Mouse (Mus musculus) MEL (cell line): Measurements from ENCODE around the gene Mdfi. TPM values are rescaled to one million over a fixed set of nuclear protein-coding genes. Genes with fewer than 3 reads are reported as not detected.

Experiments
- DNase-seq: peaks from one replicate; pipeline ENCODE4 v3.0.0; 2011; ENCODE audit warnings: low read depth, low spot score
- H3K27ac ChIP-seq: 2 replicates; pipeline ENCODE4 v1.5.1; 2012; ENCODE audit warnings: low read depth, mild to moderate bottlenecking, control low read depth, low read length, moderate library complexity; ENCODE audit not compliant: control insufficient read depth
- H3K27me3 ChIP-seq, 2 experiments: fragments of 150-350 bp in 1 of 2; sonication (generic) in 1 of 2; 2 replicates each; pipeline ENCODE4 v1.6.1; 2012; ENCODE audit warnings: low read length in 2 of 2, mild to moderate bottlenecking in 2 of 2, improper control_type of control experiment in 1 of 2, moderate library complexity in 1 of 2; ENCODE audit not compliant: insufficient read depth in 2 of 2, control insufficient read depth in 1 of 2
- H3K36me3 ChIP-seq, 2 experiments: 2 replicates each; pipeline ENCODE4 v1.6.1; 2012 to 2014; ENCODE audit warnings: low read length in 2 of 2, improper control_type of control experiment in 1 of 2, inconsistent platforms in 1 of 2, mild to moderate bottlenecking in 1 of 2; ENCODE audit not compliant: insufficient read depth in 2 of 2, control insufficient read depth in 1 of 2
- H3K4me1 ChIP-seq, 2 experiments: fragments of 150-350 bp in 1 of 2; sonication (generic) in 1 of 2; 2 replicates each; pipeline ENCODE4 v1.6.1; 2012; ENCODE audit warnings: low read length in 2 of 2, improper control_type of control experiment in 1 of 2, mild to moderate bottlenecking in 1 of 2; ENCODE audit not compliant: insufficient read depth in 2 of 2, control insufficient read depth in 1 of 2
- H3K4me3 ChIP-seq, 2 experiments: fragments of 150-350 bp in 1 of 2; sonication (generic) in 1 of 2; 2 replicates each; pipeline ENCODE4 v1.5.1; 2012; ENCODE audit warnings: low read depth in 2 of 2, low read length in 2 of 2, mild to moderate bottlenecking in 2 of 2, moderate library complexity in 2 of 2, control low read depth in 1 of 2, improper control_type of control experiment in 1 of 2; ENCODE audit not compliant: control insufficient read depth in 1 of 2, insufficient read depth in 1 of 2
- H3K79me2 ChIP-seq: 2 replicates; pipeline ENCODE4 v1.6.1; 2012; ENCODE audit warnings: mild to moderate bottlenecking, low read length, moderate library complexity; ENCODE audit not compliant: control insufficient read depth, poor library complexity, insufficient read depth
- H3K9ac ChIP-seq: 2 replicates; pipeline ENCODE4 v1.6.1; 2012; ENCODE audit warnings: low read depth, mild to moderate bottlenecking, control low read depth, low read length, moderate library complexity; ENCODE audit not compliant: control insufficient read depth, poor library complexity, severe bottlenecking
- H3K9me3 ChIP-seq: fragments of 150-350 bp; sonication (generic); replicated peaks from 2 replicates; pipeline ENCODE4 v1.6.1; 2012; ENCODE audit warnings: mild to moderate bottlenecking, low read length, improper control_type of control experiment, moderate library complexity; ENCODE audit not compliant: insufficient read depth
- BHLHE40 ChIP-seq: IDR thresholded peaks from 2 replicates; pipeline ENCODE4 v1.6.1; 2012; ENCODE audit warnings: low read depth, mild to moderate bottlenecking, inconsistent platforms, low read length, improper control_type of control experiment, borderline replicate concordance
- CHD2 ChIP-seq: IDR thresholded peaks from 2 replicates; pipeline ENCODE4 v1.6.1; 2011; ENCODE audit warnings: low read length, improper control_type of control experiment
- CTCF ChIP-seq, 3 experiments: IDR thresholded peaks in 2 of 3; conservative IDR thresholded peaks in 1 of 3; 2 replicates each; pipeline ENCODE4 v1.5.1; 2011 to 2012; ENCODE audit warnings: low read length in 3 of 3, low read depth in 2 of 3, mild to moderate bottlenecking in 2 of 3, improper control_type of control experiment in 1 of 3, inconsistent platforms in 1 of 3, mixed read lengths in 1 of 3, moderate library complexity in 1 of 3; ENCODE audit not compliant: control insufficient read depth in 1 of 3, insufficient read depth in 1 of 3, poor library complexity in 1 of 3, severe bottlenecking in 1 of 3
- E2F4 ChIP-seq: IDR thresholded peaks from 2 replicates; pipeline ENCODE4 v1.6.1; 2011; ENCODE audit warnings: low read depth, low read length, improper control_type of control experiment, borderline replicate concordance
- ETS1 ChIP-seq: IDR thresholded peaks from 2 replicates; pipeline ENCODE4 v1.6.1; 2012; ENCODE audit warnings: low read depth, mild to moderate bottlenecking, inconsistent platforms, low read length, improper control_type of control experiment, moderate library complexity
- GATA1 ChIP-seq: IDR thresholded peaks from 2 replicates; pipeline ENCODE4 v1.6.1; 2011; ENCODE audit warnings: low read depth, low read length, improper control_type of control experiment
- HCFC1 ChIP-seq: IDR thresholded peaks from 2 replicates; pipeline ENCODE4 v1.6.1; 2012; ENCODE audit warnings: low read depth, mild to moderate bottlenecking, inconsistent platforms, low read length, improper control_type of control experiment, moderate library complexity
- JUND ChIP-seq: IDR thresholded peaks from 2 replicates; pipeline ENCODE4 v1.6.1; 2011; ENCODE audit warnings: low read depth, mild to moderate bottlenecking, improper control_type of control experiment, low read length
- MAFK ChIP-seq: IDR thresholded peaks from 2 replicates; pipeline ENCODE4 v1.6.1; 2011; ENCODE audit warnings: low read depth, mild to moderate bottlenecking, low read length, improper control_type of control experiment, borderline replicate concordance
- MAX ChIP-seq: IDR thresholded peaks from 2 replicates; pipeline ENCODE4 v1.6.1; 2011; ENCODE audit warnings: low read length, improper control_type of control experiment
- MAZ ChIP-seq: IDR thresholded peaks from 2 replicates; pipeline ENCODE4 v1.6.1; 2012; ENCODE audit warnings: low read depth, mild to moderate bottlenecking, inconsistent platforms, low read length, improper control_type of control experiment
- MEF2A ChIP-seq: IDR thresholded peaks from 2 replicates; pipeline ENCODE4 v1.6.1; 2014; ENCODE audit warnings: low read depth, mild to moderate bottlenecking, inconsistent platforms, low read length, improper control_type of control experiment; ENCODE audit not compliant: poor library complexity, insufficient replicate concordance, severe bottlenecking; ENCODE audit errors: extremely low read depth
- MYB ChIP-seq: IDR thresholded peaks from 2 replicates; pipeline ENCODE4 v1.6.1; 2011; ENCODE audit warnings: mild to moderate bottlenecking, low read depth, low read length, improper control_type of control experiment
- NELFE ChIP-seq: IDR thresholded peaks from 2 replicates; pipeline ENCODE4 v1.6.1; 2011; ENCODE audit warnings: low read depth, low read length, improper control_type of control experiment
- POLR2A ChIP-seq, 2 experiments: IDR thresholded peaks; 2 replicates each; pipeline ENCODE4 v1.6.1; 2011 to 2012; ENCODE audit warnings: low read length in 2 of 2, mild to moderate bottlenecking in 2 of 2, control low read depth in 1 of 2, improper control_type of control experiment in 1 of 2, low read depth in 1 of 2, moderate library complexity in 1 of 2; ENCODE audit not compliant: control insufficient read depth in 1 of 2, insufficient read depth in 1 of 2, poor library complexity in 1 of 2
- POLR2AphosphoS2 ChIP-seq: IDR thresholded peaks from 2 replicates; pipeline ENCODE4 v1.6.1; 2011; ENCODE audit warnings: low read length, improper control_type of control experiment
- POLR2AphosphoS5 ChIP-seq: IDR thresholded peaks from 2 replicates; pipeline ENCODE4 v1.6.1; 2012; ENCODE audit warnings: low read depth, borderline replicate concordance, mild to moderate bottlenecking, inconsistent platforms, low read length, moderate library complexity, mixed read lengths
- TCF12 ChIP-seq: IDR thresholded peaks from 2 replicates; pipeline ENCODE4 v1.6.1; 2014; ENCODE audit warnings: low read depth, mild to moderate bottlenecking, inconsistent platforms, low read length, improper control_type of control experiment, moderate library complexity
- USF1 ChIP-seq: IDR thresholded peaks from 2 replicates; pipeline ENCODE4 v1.6.1; 2014; ENCODE audit warnings: low read depth, mild to moderate bottlenecking, inconsistent platforms, low read length, improper control_type of control experiment, moderate library complexity
- USF2 ChIP-seq, 2 experiments: IDR thresholded peaks; 2 replicates each; pipeline ENCODE4 v1.6.1; 2011 to 2012; ENCODE audit warnings: improper control_type of control experiment in 2 of 2, low read length in 2 of 2, borderline replicate concordance in 1 of 2, inconsistent platforms in 1 of 2, low read depth in 1 of 2, mild to moderate bottlenecking in 1 of 2; ENCODE audit not compliant: insufficient read depth in 1 of 2
- ZNF384 ChIP-seq: IDR thresholded peaks from 2 replicates; pipeline ENCODE4 v1.6.1; 2012; ENCODE audit warnings: low read depth, mild to moderate bottlenecking, inconsistent platforms, low read length, improper control_type of control experiment
- polyA plus RNA-seq, 2 experiments: library from polyadenylated mRNA; stranded (reverse) in 1 of 2; unstranded in 1 of 2; fragments of >175 nt in 1 of 2; fragments of >200 nt in 1 of 2; gene quantifications; 2 replicates each; pipeline versions ENCODE4 v1.2.1 to v1.2.4; 2012; ENCODE audit warnings: low replicate concordance in 2 of 2, low read depth in 1 of 2; ENCODE audit not compliant: insufficient read length in 2 of 2, insufficient read depth in 1 of 2, missing spikeins in 1 of 2
- total RNA-seq: library from RNA; depleted of rRNA; stranded (reverse); fragments of 300-350 nt; gene quantifications from 2 replicates; pipeline ENCODE4 v1.2.3, GENCODE M21; 2012

Gene Mdfi
- total and polyA plus RNA-seq, 3 experiments, result not detected

GRCm38 (mm10) chr17:47788996-47789395 lies 45.5 kb downstream of the Mdfi start:
- Histone ChIP-seq H3K4me3 (no peak overlapping the region), H3K9me3 (no peaks in the 10 kb centered on the region), H3K27me3 (no peaks in the 10 kb centered on the region), H3K9ac (no peak overlapping the region), H3K36me3 (no peaks in the 10 kb centered on the region), H3K4me1 (peaks cover 0 to 4% of the 10 kb centered on the region in 2 experiments; a peak in 2 of 4 replicates), H3K27ac (no peak overlapping the region), H3K79me2 (no peaks in the 10 kb centered on the region)
- TF ChIP-seq HCFC1 (no peak), CHD2 (no peak), MAZ (no peak), BHLHE40 (no peak), NELFE (no peak), MAFK (no peak)
- DNase-seq, result no peak

GRCm38 (mm10) chr17:47788306-47788705 lies 46.2 kb downstream of the Mdfi start:
- TF ChIP-seq MAX, result no peak
- no peak for TF ChIP-seq USF2 (IDR thresholded peaks at IDR 0.05; ENCODE audit: borderline replicate concordance in 1 of 2, insufficient read depth in 1 of 2, low read depth in 1 of 2, low read length in 2 of 2)
- TF ChIP-seq TCF12, result no peak
- no peak for TF ChIP-seq ETS1
- TF ChIP-seq POLR2A (IDR thresholded peaks at IDR 0.05; ENCODE audit: control insufficient read depth in 1 of 2, insufficient read depth in 1 of 2, low read depth in 1 of 2, low read length in 2 of 2, poor library complexity in 1 of 2), result no peak
- no peak for TF ChIP-seq BHLHE40
- TF ChIP-seq MEF2A, result no peak
- H3K36me3 ChIP-seq, result no peaks in the 10 kb centered on the region

GRCm38 (mm10) chr17:47787632-47788031 lies 46.9 kb downstream of the Mdfi start:
- H3K79me2 ChIP-seq, result no peaks in the 10 kb centered on the region
- H3K9ac ChIP-seq, result no peak overlapping the region
- H3K4me1 ChIP-seq, result no peaks in the 10 kb centered on the region
- no peak overlapping the region for H3K27ac ChIP-seq
- no peak overlapping the region for H3K4me3 ChIP-seq
- no peak for DNase-seq
- TF ChIP-seq USF1 (no peak), MEF2A (no peak), POLR2A (IDR thresholded peaks at IDR 0.05; ENCODE audit: control insufficient read depth in 1 of 2, insufficient read depth in 1 of 2, low read depth in 1 of 2, low read length in 2 of 2, poor library complexity in 1 of 2) (no peak), JUND (no peak), E2F4 (no peak), POLR2AphosphoS5 (no peak), CTCF (IDR thresholded peaks at IDR 0.05 in 2 of 3, conservative IDR thresholded peaks at IDR 0.05 in 1 of 3; ENCODE audit: control insufficient read depth in 1 of 3, insufficient read depth in 1 of 3, low read depth in 2 of 3, low read length in 3 of 3, poor library complexity in 1 of 3, severe bottlenecking in 1 of 3) (no peak), CHD2 (no peak), ZNF384 (no peak), USF2 (IDR thresholded peaks at IDR 0.05; ENCODE audit: borderline replicate concordance in 1 of 2, insufficient read depth in 1 of 2, low read depth in 1 of 2, low read length in 2 of 2) (no peak), POLR2AphosphoS2 (no peak), MYB (no peak), HCFC1 (no peak), GATA1 (no peak), MAX (no peak)
- H3K36me3 ChIP-seq, result no peaks in the 10 kb centered on the region
- no peaks in the 10 kb centered on the region for H3K27me3 ChIP-seq
- H3K9me3 ChIP-seq, result no peaks in the 10 kb centered on the region

More at GRCm38 (mm10) chr17:47788306-47788705, 46.2 kb downstream of the Mdfi start:
- Histone ChIP-seq H3K27me3 (no peaks in the 10 kb centered on the region), H3K4me3 (no peak overlapping the region), H3K79me2 (no peaks in the 10 kb centered on the region), H3K4me1 (peaks cover 0 to 4% of the 10 kb centered on the region in 2 experiments; a peak in 2 of 4 replicates), H3K27ac (no peak overlapping the region), H3K9me3 (no peaks in the 10 kb centered on the region), H3K9ac (no peak overlapping the region)
- DNase-seq, result no peak
